Mouse (Mus musculus): ENCODE measurements around the gene Zfp503.

Zfp503 gene

DNA sequence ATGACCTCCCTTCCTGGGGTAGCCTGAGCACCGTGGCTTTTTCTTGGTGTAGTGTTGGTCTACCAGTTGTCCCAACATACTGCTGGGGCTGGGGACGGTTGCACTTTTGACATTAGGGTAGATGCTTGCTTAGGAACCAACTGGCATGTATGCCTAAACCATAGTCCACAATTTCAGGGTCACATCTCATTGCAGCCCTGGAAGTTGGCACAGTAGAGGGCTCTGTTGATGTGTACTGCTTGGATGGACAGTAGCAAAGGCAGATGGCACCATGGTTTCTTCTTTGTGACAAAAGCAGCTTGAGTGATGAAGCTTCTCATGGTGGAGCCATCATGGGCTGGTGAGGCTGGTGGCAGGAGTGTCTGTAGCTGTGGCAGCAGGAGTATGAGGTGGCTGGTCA lies 52.3 kb downstream of the Zfp503 start:
- CTCF ChIA-PET = no interaction called here
- POLR2A ChIA-PET = no interaction called here

DNA sequence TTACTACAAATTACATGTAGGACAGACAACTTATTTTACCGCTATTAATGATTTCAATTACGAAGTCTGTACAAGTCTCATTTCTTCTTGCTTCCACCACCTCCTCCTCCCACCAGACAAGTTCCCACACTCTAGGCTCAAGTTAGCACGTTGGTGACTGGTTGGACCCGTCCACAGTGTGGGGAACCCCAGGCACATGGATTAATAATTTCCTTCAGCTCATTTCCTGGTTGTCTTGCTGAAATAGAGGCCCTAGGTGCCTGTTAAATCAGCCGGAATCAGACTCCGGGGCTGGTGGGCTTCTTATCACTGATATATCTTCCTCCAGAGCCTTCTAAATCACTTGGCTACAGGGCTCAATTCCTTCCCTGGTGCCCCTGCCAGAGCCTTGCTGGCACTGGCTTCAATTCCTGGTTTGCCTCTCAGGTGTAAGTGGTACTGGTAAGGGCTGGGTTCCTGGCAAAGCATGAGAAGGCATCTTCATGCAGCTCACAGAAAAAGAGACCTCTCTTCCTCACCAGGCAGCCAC lies 53.2 kb downstream of the Zfp503 start:
- ChIA-PET POLR2A (no interaction called here), CTCF (interaction anchor here in 1 of 4 experiments (0.9 kb wide), 1 partner anchor 33 kb away, joined by 3 read pairs; no protein-coding TSS in a partner anchor)
